Mouse (Mus musculus): ENCODE data around the gene Golga5. TPM values are rescaled to one million over a fixed set of nuclear protein-coding genes. Genes with fewer than 3 reads are reported as not detected.

Golga5 gene
- polyA plus RNA-seq, 1 experiment from 2014 or later, result 32.0 TPM

- Histone ChIP-seq H3K4me3 (no peak overlapping the region), H3K27ac (replicated peaks) (no peak overlapping the region), H3K27me3 (no peaks in the 10 kb centered on the region), H3K4me2 (replicated peaks) (no peak overlapping the region), H3K9me3 (no peaks in the 10 kb centered on the region), H3K4me1 (no peaks in the 10 kb centered on the region), H3K36me3 (no peaks in the 10 kb centered on the region), H3K9ac (replicated peaks) (no peak overlapping the region)
- no peak for ATAC-seq (replicated peaks)
- whole genome bisulfite sequencing, result 82% methylated on average over 12 of the region's 12 CpGs
These were observed 36.7 kb upstream of the Golga5 start for GRCm38 (mm10) chr12:102432238-102432637.

DNA sequence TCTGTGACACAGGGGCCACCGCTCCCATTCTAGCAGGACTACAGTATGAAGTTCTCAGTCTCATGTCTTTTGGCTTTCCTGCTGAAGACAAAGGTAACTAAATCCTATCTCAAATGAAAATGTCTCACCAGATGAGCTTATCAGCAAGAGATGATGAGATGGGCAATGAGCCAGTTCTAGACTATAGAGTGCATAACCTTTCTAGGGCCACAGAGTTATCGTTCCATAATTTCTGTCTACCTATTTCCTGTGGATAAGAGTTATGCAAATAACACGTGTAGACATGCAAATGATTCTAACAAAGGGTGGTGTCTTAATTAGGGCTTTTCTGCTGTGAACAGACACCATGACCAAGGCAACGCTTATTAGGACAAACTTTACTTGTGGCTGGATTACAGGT is 34.8 kb upstream of the Golga5 start:
- no peaks in the 10 kb centered on the region for H3K9me3 ChIP-seq
- peaks cover 16% of the 10 kb centered on the region for H3K4me1 ChIP-seq
- H3K27ac ChIP-seq (replicated peaks), result no peak overlapping the region
- no peak overlapping the region for H3K9ac ChIP-seq (replicated peaks)
- H3K27me3 ChIP-seq, result no peaks in the 10 kb centered on the region
- H3K4me3 ChIP-seq, result no peak overlapping the region
- H3K36me3 ChIP-seq, result no peaks in the 10 kb centered on the region
- no peak for ATAC-seq (replicated peaks)
- WGBS, result 86% methylated on average over 4 of the region's 4 CpGs
- H3K4me2 ChIP-seq (replicated peaks), result no peak overlapping the region

DNA sequence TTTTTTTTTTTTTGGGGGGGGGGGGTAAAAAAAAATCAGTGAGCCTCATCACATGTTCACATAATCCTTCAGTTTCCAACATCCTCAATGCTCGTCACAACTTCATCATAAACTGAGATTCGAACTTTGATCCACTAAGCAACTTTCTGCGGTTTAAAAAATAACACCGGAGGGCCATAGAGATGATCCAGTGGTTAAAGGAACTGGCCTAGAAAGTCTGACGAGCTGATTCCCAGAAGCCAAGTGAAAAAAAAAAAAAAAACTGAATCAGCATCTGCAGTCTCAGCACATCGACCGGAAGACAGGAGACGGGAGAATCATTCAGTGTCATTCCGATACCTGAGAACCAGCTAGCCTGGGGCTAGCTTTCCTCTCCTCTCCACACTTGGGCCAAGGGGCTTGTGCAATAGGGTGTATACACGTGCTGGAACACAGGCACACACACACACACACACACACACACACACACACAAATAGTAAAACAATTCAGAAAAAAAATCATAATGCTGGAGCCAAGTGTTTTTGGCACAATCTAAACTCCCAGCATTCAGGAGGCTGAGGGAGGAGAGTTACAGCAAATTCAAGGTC is 31.9 kb upstream of the Golga5 start:
- no peak for ATAC-seq (replicated peaks)
- Histone ChIP-seq H3K9ac (replicated peaks) (no peak overlapping the region), H3K27ac (replicated peaks) (no peak overlapping the region), H3K4me1 (peaks cover 22% of the 10 kb centered on the region), H3K9me3 (no peaks in the 10 kb centered on the region), H3K27me3 (no peaks in the 10 kb centered on the region), H3K36me3 (no peaks in the 10 kb centered on the region), H3K4me3 (no peak overlapping the region), H3K4me2 (replicated peaks) (no peak overlapping the region)
- WGBS, result 78% methylated on average over 10 of the region's 10 CpGs

GRCm38 (mm10) chr12:102437952-102438351 is 31.0 kb upstream of the Golga5 start:
- 84% methylated on average over 5 of the region's 5 CpGs for WGBS
- Histone ChIP-seq H3K9ac (replicated peaks) (no peak overlapping the region), H3K4me2 (replicated peaks) (no peak overlapping the region), H3K36me3 (no peaks in the 10 kb centered on the region), H3K27me3 (no peaks in the 10 kb centered on the region), H3K4me1 (peaks cover 22% of the 10 kb centered on the region), H3K27ac (replicated peaks) (no peak overlapping the region), H3K9me3 (no peaks in the 10 kb centered on the region), H3K4me3 (peak overlapping the region; percentile 78; the same call in 1 of the 2 replicates)
- ATAC-seq (replicated peaks), result no peak

DNA sequence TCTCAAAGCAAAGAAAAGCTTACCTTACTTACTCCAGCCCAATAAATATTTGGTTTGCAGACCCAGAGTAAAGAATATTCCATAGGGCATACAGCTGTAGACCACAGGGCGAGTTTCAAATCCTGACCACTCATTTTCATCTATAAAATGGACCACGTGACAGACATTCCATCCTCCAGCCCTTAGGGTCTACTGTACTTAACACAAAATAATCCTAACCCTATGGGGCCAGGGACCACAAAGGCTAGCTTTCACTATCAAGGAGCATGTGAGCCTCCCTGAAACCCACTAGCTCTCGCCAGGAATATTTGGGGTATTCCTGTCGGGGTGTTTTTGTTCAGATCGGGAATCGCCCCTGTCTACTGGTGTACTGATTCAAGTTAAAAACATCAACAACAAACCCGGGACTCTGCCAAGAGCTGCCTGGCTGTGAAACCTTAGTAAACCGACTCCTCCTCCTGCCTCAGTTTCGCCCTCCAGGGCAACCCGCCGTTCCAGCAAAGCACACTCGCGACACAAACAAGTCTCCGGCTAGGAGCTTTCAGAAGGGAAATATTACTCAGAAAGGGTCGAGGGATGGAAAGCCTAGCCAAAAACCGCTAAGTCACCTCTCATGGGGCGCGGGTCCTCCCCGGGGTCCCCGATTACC is 29.8 kb upstream of the Golga5 start:
- 3% methylated on average over 20 of the region's 20 CpGs for WGBS
- peak; percentile 59 for ATAC-seq (replicated peaks)

GRCm38 (mm10) chr12:102439632-102440023 is 29.3 kb upstream of the Golga5 start, which contains the start of gene Lgmn:
Gene Lgmn, minus strand, starts transcription at chr12:102439813.
- under 1% methylated on average over 28 of the region's 28 CpGs for WGBS
- peak within 1 kb of the TSS; percentile 74 for H3K27ac ChIP-seq (replicated peaks)
- H3K36me3 ChIP-seq, result no peaks in the 10 kb centered on the region
- H3K27me3 ChIP-seq, result no peaks in the 10 kb centered on the region
- peak within 1 kb of the TSS; percentile 77 for H3K9ac ChIP-seq (replicated peaks)
- H3K9me3 ChIP-seq, result no peaks in the 10 kb centered on the region
- H3K4me2 ChIP-seq (replicated peaks), result peak within 1 kb of the TSS; percentile 62
- peaks cover 22% of the 10 kb centered on the region for H3K4me1 ChIP-seq
- peak within 1 kb of the TSS; percentile 78 for H3K4me3 ChIP-seq
- peak; percentile 100 for ATAC-seq (replicated peaks)

More for the DNA sequence above, 29.8 kb upstream of the Golga5 start:
- no peaks in the 10 kb centered on the region for H3K27me3 ChIP-seq
- H3K9me3 ChIP-seq, result no peaks in the 10 kb centered on the region
- peaks cover 22% of the 10 kb centered on the region for H3K4me1 ChIP-seq
- peak overlapping the region; percentile 77 for H3K9ac ChIP-seq (replicated peaks)
- peak overlapping the region; percentile 78 for H3K4me3 ChIP-seq
- H3K4me2 ChIP-seq (replicated peaks), result peak overlapping the region; percentile 62
- peak overlapping the region; percentile 64 for H3K27ac ChIP-seq (replicated peaks)
- no peaks in the 10 kb centered on the region for H3K36me3 ChIP-seq

DNA sequence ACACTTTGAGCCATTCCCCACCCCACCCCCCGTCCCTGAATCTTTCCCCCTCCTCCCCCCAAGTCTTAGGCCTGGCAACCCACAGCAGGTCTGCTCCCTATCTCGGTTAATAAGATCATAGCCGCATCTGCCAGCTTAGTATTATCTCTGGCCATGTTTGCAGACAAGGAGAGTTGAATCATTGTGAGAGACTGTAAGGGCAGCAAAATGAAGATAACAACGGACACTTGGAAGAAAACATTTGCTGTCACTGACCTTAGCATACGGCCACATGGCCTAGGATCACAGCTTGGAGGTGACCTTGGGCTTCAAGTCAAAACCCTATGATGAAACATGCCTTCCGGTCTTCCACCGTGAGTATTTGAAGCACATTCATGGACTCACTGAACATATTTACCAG is 28.4 kb upstream of the Golga5 start:
- H3K27me3 ChIP-seq, result no peaks in the 10 kb centered on the region
- no peak overlapping the region for H3K9ac ChIP-seq (replicated peaks)
- H3K4me3 ChIP-seq, result no peak overlapping the region
- no peaks in the 10 kb centered on the region for H3K9me3 ChIP-seq
- no peaks in the 10 kb centered on the region for H3K36me3 ChIP-seq
- H3K4me2 ChIP-seq (replicated peaks), result no peak overlapping the region
- WGBS, result 89% methylated on average over 7 of the region's 7 CpGs
- no peak overlapping the region for H3K27ac ChIP-seq (replicated peaks)
- peaks cover 22% of the 10 kb centered on the region for H3K4me1 ChIP-seq
- ATAC-seq (replicated peaks), result no peak

DNA sequence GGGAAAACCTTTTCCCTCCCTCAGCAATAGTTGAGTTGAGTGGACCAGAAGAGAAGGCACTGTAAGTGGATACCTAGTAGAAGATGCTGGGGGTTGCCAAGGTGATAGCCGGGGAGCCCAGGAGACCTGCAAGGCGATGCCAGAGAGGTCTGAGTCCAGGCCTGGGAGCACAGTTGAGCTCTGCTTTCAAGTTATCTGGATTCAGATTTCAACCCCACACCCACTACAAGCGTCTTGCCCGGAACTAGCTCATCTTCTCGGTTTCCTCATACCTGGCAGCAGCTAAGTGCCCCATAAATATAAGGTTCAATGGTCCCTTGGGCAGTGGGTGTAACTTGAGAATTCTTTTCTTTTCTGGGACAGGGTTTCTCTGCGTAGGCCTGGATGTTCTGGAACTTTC is 27.8 kb upstream of the Golga5 start:
- Histone ChIP-seq H3K4me3 (no peak overlapping the region), H3K36me3 (no peaks in the 10 kb centered on the region), H3K27ac (replicated peaks) (no peak overlapping the region), H3K4me2 (replicated peaks) (no peak overlapping the region), H3K9ac (replicated peaks) (no peak overlapping the region), H3K9me3 (no peaks in the 10 kb centered on the region), H3K4me1 (peaks cover 22% of the 10 kb centered on the region), H3K27me3 (no peaks in the 10 kb centered on the region)
- WGBS, result 93% methylated on average over 6 of the region's 6 CpGs
- ATAC-seq (replicated peaks), result no peak

DNA sequence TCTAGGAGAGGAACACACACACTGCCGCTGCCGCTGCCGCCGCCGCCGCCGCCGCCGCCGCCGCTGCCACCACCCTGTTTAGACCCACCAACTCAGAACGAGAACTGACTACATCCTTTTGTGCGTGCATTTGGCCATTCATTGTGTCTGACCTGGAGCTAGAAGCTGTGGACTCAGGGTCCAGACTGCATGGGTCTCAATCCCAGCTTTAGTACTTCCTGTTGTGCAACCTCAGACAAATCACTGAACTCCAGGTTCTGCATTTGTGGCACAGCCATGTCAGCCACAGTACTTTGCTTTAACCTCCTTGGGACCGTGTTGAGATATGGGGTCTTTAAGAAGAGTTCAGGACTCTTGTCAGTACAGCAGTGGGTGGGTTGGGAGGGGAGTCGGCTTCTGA is 26.3 kb upstream of the Golga5 start:
- Histone ChIP-seq H3K36me3 (no peaks in the 10 kb centered on the region), H3K27me3 (no peaks in the 10 kb centered on the region), H3K4me3 (no peak overlapping the region), H3K27ac (replicated peaks) (no peak overlapping the region), H3K9me3 (no peaks in the 10 kb centered on the region), H3K4me1 (peaks cover 19% of the 10 kb centered on the region), H3K9ac (replicated peaks) (no peak overlapping the region), H3K4me2 (replicated peaks) (no peak overlapping the region)
- 86% methylated on average over 15 of the region's 15 CpGs for WGBS
- no peak for ATAC-seq (replicated peaks)

DNA sequence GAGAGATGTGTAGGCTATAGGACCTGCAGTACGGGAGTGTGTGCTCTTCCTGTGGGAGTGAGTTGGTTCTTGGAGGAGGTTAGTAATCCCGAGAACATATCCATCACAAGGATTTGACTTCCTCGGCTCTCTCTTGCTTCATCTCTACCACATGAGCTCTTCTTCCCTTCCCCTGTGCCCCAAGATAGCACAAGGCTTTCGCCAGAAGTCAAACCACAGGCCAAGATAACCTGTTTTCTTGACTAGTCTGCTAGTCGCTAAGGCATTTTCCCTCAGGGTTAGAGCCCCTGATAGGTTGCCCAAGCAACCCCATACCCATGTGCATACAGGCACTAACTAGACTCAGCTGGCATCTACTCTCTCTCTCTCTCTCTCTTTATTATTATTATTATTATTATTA is 25.3 kb upstream of the Golga5 start:
- Histone ChIP-seq H3K4me2 (replicated peaks) (no peak overlapping the region), H3K36me3 (no peaks in the 10 kb centered on the region), H3K27me3 (no peaks in the 10 kb centered on the region), H3K4me1 (peaks cover 10% of the 10 kb centered on the region), H3K9me3 (no peaks in the 10 kb centered on the region), H3K9ac (replicated peaks) (no peak overlapping the region), H3K27ac (replicated peaks) (no peak overlapping the region), H3K4me3 (no peak overlapping the region)
- 87% methylated on average over 5 of the region's 5 CpGs for WGBS
- no peak for ATAC-seq (replicated peaks)

GRCm38 (mm10) chr12:102445436-102445835 is 23.5 kb upstream of the Golga5 start:
- Histone ChIP-seq H3K4me2 (replicated peaks) (no peak overlapping the region), H3K27ac (replicated peaks) (no peak overlapping the region), H3K4me1 (no peaks in the 10 kb centered on the region), H3K4me3 (no peak overlapping the region), H3K9ac (replicated peaks) (no peak overlapping the region), H3K9me3 (no peaks in the 10 kb centered on the region), H3K36me3 (no peaks in the 10 kb centered on the region), H3K27me3 (no peaks in the 10 kb centered on the region)
- ATAC-seq (replicated peaks), result no peak
- 84% methylated on average over 4 of the region's 4 CpGs for WGBS

DNA sequence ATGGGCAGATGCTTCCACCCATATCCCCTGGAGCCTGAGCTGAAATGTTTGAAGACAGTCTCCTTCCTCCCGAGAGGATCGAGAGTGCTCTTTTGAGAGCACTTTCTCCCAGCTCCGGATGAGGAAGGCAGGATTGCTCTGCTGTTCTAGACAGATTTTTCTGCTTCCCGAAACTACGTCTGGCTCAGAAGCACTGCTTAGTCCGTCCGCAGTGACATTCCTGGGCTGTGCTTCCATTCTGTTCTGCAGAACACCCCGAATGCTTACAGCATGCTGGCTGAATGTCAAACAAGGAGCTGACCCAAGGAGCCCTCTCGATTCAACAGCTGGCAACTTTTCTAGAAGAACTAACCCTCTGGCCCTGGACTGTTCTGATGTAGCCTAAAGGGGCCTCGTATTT is 18.5 kb upstream of the Golga5 start:
- Histone ChIP-seq H3K36me3 (no peaks in the 10 kb centered on the region), H3K4me3 (no peak overlapping the region), H3K9ac (replicated peaks) (no peak overlapping the region), H3K4me1 (no peaks in the 10 kb centered on the region), H3K27ac (replicated peaks) (no peak overlapping the region), H3K27me3 (no peaks in the 10 kb centered on the region), H3K4me2 (replicated peaks) (no peak overlapping the region), H3K9me3 (no peaks in the 10 kb centered on the region)
- ATAC-seq (replicated peaks), result no peak
- 74% methylated on average over 10 of the region's 10 CpGs for WGBS

All from forebrain, embryonic 15.5 days (tissue).